Mouse (Mus musculus): ENCODE data around the gene Magi2.

DNA sequence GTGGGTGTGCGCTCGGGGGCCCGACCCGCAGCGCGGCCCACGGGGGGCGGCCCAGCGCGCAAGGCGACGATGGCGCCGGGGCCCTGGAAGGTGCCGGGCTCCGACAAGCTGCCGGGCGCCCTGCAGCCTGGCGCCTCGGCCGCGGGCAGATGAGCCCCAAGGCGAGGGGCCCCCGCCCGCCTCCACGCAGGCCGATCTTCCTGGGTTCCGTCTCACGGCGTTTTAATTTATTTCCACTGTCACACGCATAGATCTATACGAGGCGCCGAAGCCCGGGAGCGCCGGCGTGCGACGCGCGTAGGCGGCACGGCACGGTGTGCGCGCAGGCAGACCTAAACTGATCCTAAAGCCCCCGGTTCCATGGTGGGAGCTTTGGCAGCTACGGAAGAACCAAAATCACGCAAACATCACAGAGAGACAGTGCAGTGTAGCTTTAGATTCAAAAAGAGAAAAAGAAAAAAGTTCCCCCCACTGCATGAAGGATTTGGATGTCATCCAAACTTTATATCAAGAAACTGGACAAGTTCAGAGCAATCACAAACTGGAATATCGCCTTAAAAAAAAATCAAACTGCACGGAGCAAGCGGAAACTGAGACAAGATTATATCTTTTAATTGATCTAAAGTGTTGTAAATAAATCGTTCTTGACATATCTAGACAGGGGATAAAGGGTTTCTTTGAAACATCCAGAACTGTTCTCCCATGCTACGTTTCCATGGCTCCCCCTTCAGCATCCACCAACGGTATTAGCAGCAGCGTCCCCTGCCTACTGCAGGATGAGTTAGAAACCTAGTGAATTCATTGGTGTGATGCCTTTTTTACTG, 1475.9 kb downstream of the Magi2 start:
- TF ChIP-seq CTCF (IDR thresholded peaks at IDR 0.05; ENCODE audit: extremely low read depth, insufficient read depth, insufficient read length, insufficient replicate concordance) (no peak), POLR2A (IDR thresholded peaks at IDR 0.05; ENCODE audit: low read depth, low read length) (no peak)
